Mouse (Mus musculus): ENCODE data around the gene Trp73. TPM values are rescaled to one million over a fixed set of nuclear protein-coding genes. Genes with fewer than 3 reads are reported as not detected.
A peak's percentile ranks its signal among the peaks of the same experiment; 100 is the strongest.

The Trp73 gene
- polyA plus RNA-seq, 1 experiment from 2014 or later = 5.2 TPM

- peaks cover 11% of the 10 kb centered on the region for H3K4me1 ChIP-seq
- H3K4me2 ChIP-seq = no peak overlapping the region
- no peak overlapping the region for H3K4me3 ChIP-seq
- ATAC-seq = no peak
- 36% methylated on average over 17 of the region's 17 CpGs for WGBS
- peaks cover 34% of the 10 kb centered on the region for H3K27me3 ChIP-seq
- peaks cover 27% of the 10 kb centered on the region for H3K36me3 ChIP-seq (ENCODE audit: poor library complexity, severe bottlenecking)
- H3K9ac ChIP-seq = 0 out of 2 replicates have a peak overlapping the region, but pooled peaks have one; percentile 38
- no peak overlapping the region for H3K27ac ChIP-seq
- no peaks in the 10 kb centered on the region for H3K9me3 ChIP-seq (replicated peaks)
Observed at GRCm38 (mm10) chr4:154024729-154025521, 115.1 kb downstream of the Trp73 start.

- no peak for ATAC-seq
- Histone ChIP-seq H3K9me3 (replicated peaks) (no peaks in the 10 kb centered on the region), H3K4me3 (no peak overlapping the region), H3K4me2 (no peak overlapping the region), H3K4me1 (peaks cover 11% of the 10 kb centered on the region), H3K27me3 (peaks cover 34% of the 10 kb centered on the region), H3K27ac (no peak overlapping the region), H3K9ac (peak overlapping the region; percentile 18; the same call in 1 of the 2 replicates), H3K36me3 (ENCODE audit: poor library complexity, severe bottlenecking) (peaks cover 36% of the 10 kb centered on the region)
- WGBS = 28% methylated on average over 8 of the region's 8 CpGs
Observed at GRCm38 (mm10) chr4:154023754-154024601, 116.0 kb downstream of the Trp73 start.

GRCm38 (mm10) chr4:154022844-154023243 lies 117.2 kb downstream of the Trp73 start:
- Histone ChIP-seq H3K9ac (no peak overlapping the region), H3K4me3 (no peak overlapping the region), H3K27ac (no peak overlapping the region), H3K9me3 (replicated peaks) (no peaks in the 10 kb centered on the region), H3K4me2 (no peak overlapping the region), H3K36me3 (ENCODE audit: poor library complexity, severe bottlenecking) (peaks cover 48% of the 10 kb centered on the region), H3K27me3 (peaks cover 34% of the 10 kb centered on the region), H3K4me1 (peaks cover 11% of the 10 kb centered on the region)
- ATAC-seq = no peak
- 46% methylated on average over 4 of the region's 4 CpGs for WGBS

GRCm38 (mm10) chr4:154022407-154022806 lies 117.6 kb downstream of the Trp73 start:
- peaks cover 34% of the 10 kb centered on the region for H3K27me3 ChIP-seq
- peaks cover 51% of the 10 kb centered on the region for H3K36me3 ChIP-seq (ENCODE audit: poor library complexity, severe bottlenecking)
- H3K4me2 ChIP-seq = no peak overlapping the region
- peaks cover 11% of the 10 kb centered on the region for H3K4me1 ChIP-seq
- no peak overlapping the region for H3K9ac ChIP-seq
- WGBS = 78% methylated on average over 4 of the region's 4 CpGs
- ATAC-seq = no peak
- H3K4me3 ChIP-seq = no peak overlapping the region
- H3K27ac ChIP-seq = no peak overlapping the region
- no peaks in the 10 kb centered on the region for H3K9me3 ChIP-seq (replicated peaks)

DNA sequence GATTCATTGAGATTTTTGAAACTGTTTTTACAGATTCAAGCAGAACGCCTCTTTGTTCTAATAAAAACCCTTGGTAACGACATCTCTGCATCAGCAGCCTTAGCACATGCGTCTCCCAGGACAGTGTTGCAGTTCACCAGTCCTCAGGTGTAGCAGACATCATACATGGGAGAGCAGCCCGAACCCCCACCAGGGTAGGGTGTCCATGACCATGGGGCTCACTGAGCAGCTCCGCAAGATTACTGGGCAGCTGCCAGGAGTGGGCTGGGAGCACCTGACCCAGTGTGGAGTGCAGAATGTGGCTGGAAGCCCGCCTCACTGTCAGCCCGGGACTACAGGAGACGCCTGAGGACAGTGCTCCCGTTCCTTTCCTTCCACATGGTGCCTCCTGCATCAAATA lies 118.6 kb downstream of the Trp73 start:
- 89% methylated on average over 9 of the region's 9 CpGs for WGBS
- peaks cover 61% of the 10 kb centered on the region for H3K36me3 ChIP-seq (ENCODE audit: poor library complexity, severe bottlenecking)

DNA sequence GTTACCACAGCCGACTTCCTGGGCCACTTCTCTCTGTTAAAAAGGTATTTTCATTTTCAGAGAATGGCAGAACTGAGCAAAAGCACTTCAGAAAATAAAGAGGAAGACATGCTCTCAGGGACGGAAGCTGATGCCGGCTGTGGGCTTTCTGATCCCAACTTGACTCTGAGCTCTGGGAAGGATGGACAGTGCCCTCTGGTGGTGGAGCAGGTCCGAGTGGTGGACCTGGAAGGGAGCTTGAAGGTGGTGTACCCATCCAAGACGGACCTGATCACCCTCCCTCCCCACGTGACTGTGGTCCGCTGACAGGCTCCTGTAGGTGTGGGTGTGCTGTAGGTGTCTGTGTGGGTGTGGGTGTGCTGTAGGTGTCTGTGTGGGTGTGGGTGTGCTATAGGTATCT lies 120.4 kb downstream of the Trp73 start:
- 72% methylated on average over 7 of the region's 7 CpGs for WGBS
- no peak overlapping the region for H3K4me2 ChIP-seq
- H3K4me1 ChIP-seq = no peaks in the 10 kb centered on the region; the same call in 1 of the 2 replicates
- ATAC-seq = no peak
- H3K27ac ChIP-seq = no peak overlapping the region
- H3K36me3 ChIP-seq (ENCODE audit: poor library complexity, severe bottlenecking) = peaks cover 80% of the 10 kb centered on the region
- peaks cover 6% of the 10 kb centered on the region; the same call in 1 of the 2 replicates for H3K27me3 ChIP-seq
- no peaks in the 10 kb centered on the region for H3K9me3 ChIP-seq (replicated peaks)
- no peak overlapping the region for H3K4me3 ChIP-seq
- H3K9ac ChIP-seq = no peak overlapping the region

More for the DNA sequence above, 118.6 kb downstream of the Trp73 start:
- Histone ChIP-seq H3K9me3 (replicated peaks) (no peaks in the 10 kb centered on the region), H3K4me3 (no peak overlapping the region), H3K4me1 (peaks cover 11% of the 10 kb centered on the region), H3K27ac (no peak overlapping the region), H3K4me2 (no peak overlapping the region), H3K27me3 (peaks cover 25% of the 10 kb centered on the region), H3K9ac (no peak overlapping the region)
- ATAC-seq = no peak

DNA sequence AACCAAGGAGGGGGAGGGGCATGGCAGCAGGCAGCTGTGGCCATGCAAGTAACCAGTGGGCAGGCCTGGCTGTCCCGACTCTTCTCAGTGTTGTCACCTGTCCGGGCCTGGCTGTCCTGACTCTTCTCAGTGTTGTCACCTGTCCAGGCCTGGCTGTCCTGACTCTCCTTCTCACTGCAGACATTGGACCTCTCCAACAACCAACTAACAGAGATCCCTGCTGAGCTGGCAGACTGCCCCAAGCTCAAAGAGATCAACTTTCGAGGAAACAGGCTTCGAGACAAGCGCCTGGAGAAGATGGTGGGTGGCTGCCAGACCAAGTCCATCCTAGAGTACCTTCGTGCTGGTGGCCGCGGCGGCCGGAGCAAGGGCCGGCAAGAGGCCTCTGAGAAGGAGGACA lies 124.5 kb downstream of the Trp73 start:
- Histone ChIP-seq H3K27me3 (no peaks in the 10 kb centered on the region), H3K9ac (no peak overlapping the region), H3K36me3 (ENCODE audit: poor library complexity, severe bottlenecking) (peaks cover 71% of the 10 kb centered on the region), H3K4me3 (no peak overlapping the region), H3K9me3 (replicated peaks) (no peaks in the 10 kb centered on the region), H3K4me2 (no peak overlapping the region), H3K4me1 (peaks cover 26% of the 10 kb centered on the region), H3K27ac (no peak overlapping the region)
- 93% methylated on average over 6 of the region's 11 CpGs for WGBS
- ATAC-seq = no peak

DNA sequence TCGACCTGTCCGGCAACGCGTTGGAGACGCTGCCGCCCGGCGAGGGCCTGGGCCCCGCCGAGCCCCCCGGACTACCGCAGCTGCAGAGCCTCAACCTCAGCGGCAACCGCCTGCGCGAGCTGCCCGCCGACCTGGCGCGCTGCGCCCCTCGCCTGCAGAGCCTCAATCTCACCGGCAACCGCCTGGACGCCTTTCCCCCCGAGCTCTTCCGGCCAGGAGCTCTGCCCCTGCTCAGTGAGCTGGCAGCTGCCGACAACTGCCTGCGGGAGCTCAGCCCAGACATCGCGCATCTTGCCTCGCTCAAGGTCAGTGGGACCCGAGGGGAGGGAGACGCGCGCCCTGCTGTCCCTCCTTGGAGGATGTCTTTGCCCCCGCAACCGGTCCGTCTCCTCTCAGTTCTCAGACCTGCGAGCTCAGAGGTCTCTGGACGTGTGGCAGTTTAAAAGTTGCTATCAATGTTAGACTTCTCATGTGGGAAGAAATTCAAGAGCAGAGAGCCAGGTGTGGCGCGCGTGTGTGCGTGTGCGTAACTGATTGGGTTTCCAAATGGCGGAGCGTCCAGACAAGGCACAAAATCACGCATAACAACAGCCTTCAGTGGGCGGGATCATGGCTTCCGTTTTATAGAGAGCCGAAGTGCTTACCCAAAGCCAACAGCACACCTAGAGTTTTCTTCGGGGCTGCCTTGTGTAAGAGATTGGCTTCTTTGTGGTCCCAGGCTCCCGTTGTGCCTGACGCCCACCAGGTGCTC lies 127.7 kb downstream of the Trp73 start:
- Histone ChIP-seq H3K9ac (peak overlapping the region; percentile 97), H3K4me3 (peak overlapping the region; percentile 100), H3K36me3 (ENCODE audit: poor library complexity, severe bottlenecking) (peaks cover 42% of the 10 kb centered on the region), H3K4me1 (peaks cover 26% of the 10 kb centered on the region), H3K4me2 (peak overlapping the region; percentile 100), H3K27ac (peak overlapping the region; percentile 57), H3K27me3 (no peaks in the 10 kb centered on the region), H3K9me3 (replicated peaks) (no peaks in the 10 kb centered on the region)
- whole genome bisulfite sequencing = 3% methylated on average over 55 of the region's 55 CpGs
- ATAC-seq = no peak

GRCm38 (mm10) chr4:154011646-154012089 lies 128.3 kb downstream of the Trp73 start, which contains the start of gene Lrrc47:
Lrrc47 (plus strand) TSS chr4:154011731.
- Histone ChIP-seq H3K4me1 (peaks cover 26% of the 10 kb centered on the region), H3K36me3 (ENCODE audit: poor library complexity, severe bottlenecking) (peaks cover 42% of the 10 kb centered on the region), H3K9me3 (replicated peaks) (no peaks in the 10 kb centered on the region), H3K4me3 (peak within 1 kb of the TSS; percentile 100), H3K27me3 (no peaks in the 10 kb centered on the region), H3K9ac (peak within 1 kb of the TSS; percentile 97), H3K27ac (peak within 1 kb of the TSS; percentile 57), H3K4me2 (peak within 1 kb of the TSS; percentile 100)
- WGBS = under 1% methylated on average over 53 of the region's 59 CpGs
- peak; percentile 95 for ATAC-seq

DNA sequence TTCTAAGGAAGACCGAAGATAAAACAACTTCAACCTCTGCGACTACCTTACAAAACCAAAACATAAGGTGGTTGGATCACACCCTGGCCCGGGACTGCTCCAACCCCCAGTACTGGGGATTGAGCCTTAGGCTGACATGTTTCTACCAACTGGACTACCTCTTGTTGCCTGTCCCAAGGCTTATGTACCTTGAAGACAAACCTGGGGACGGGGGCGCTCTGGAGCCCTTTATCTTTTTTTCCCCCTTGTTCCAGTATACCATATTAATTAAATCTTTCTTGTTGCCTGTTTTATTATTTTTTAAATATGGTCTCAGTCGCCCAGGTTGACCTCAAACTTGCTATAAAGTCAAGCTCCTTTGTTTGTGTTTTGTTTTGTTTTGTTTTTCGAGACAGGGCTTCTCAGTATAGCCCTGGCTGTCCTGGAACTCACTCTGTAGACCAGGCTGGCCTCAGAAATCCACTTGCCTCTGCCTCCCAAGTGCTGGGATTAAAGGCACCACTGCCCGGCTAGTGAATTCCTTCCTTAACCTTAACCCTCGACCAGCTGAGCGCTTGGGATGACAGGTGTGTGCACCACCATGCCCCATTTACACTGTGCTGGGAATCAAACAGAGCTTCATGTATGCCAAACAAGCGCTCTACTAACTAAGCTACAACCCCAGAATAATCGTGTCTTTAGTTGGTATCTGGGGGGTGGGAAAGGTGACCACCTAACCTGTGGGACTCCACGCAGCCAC lies 128.9 kb downstream of the Trp73 start:
- no peaks in the 10 kb centered on the region for H3K27me3 ChIP-seq
- H3K9ac ChIP-seq = peak overlapping the region; percentile 97
- peak overlapping the region; percentile 100 for H3K4me3 ChIP-seq
- H3K36me3 ChIP-seq (ENCODE audit: poor library complexity, severe bottlenecking) = peaks cover 42% of the 10 kb centered on the region
- peaks cover 26% of the 10 kb centered on the region for H3K4me1 ChIP-seq
- H3K9me3 ChIP-seq (replicated peaks) = no peaks in the 10 kb centered on the region
- H3K27ac ChIP-seq = 0 out of 2 replicates have a peak overlapping the region, but pooled peaks have one; percentile 42
- peak overlapping the region; percentile 100 for H3K4me2 ChIP-seq
- no peak; the same call in 1 of the 2 replicates for ATAC-seq
- WGBS = 30% methylated on average over 13 of the region's 13 CpGs

GRCm38 (mm10) chr4:154007759-154008158 lies 132.2 kb downstream of the Trp73 start:
- 76% methylated on average over 4 of the region's 4 CpGs for WGBS
- Histone ChIP-seq H3K4me2 (no peak overlapping the region), H3K27me3 (no peaks in the 10 kb centered on the region), H3K9me3 (replicated peaks) (no peaks in the 10 kb centered on the region), H3K4me3 (no peak overlapping the region), H3K4me1 (peaks cover 12% of the 10 kb centered on the region), H3K27ac (no peak overlapping the region), H3K36me3 (ENCODE audit: poor library complexity, severe bottlenecking) (peaks cover 47% of the 10 kb centered on the region), H3K9ac (no peak overlapping the region)
- ATAC-seq = no peak
